Mouse (Mus musculus) intestine, embryonic 14.5 days (tissue): Measurements from ENCODE around the gene Gm49601. TPM values are rescaled to one million over a fixed set of nuclear protein-coding genes. Genes with fewer than 3 reads are reported as not detected.

Source experiments
- ATAC-seq: fragments of 200-750 bp; cut with Nextera tagmentation; replicated peaks from 2 replicates; pipeline ENCODE4 v1.8.0; 2017; ENCODE audit warnings: low read depth, moderate number of reproducible peaks, moderate TSS enrichment, moderate library complexity; ENCODE audit not compliant: low FRiP score, low TSS enrichment
- DNase-seq: peaks from one replicate; pipeline ENCODE4 v3.0.0-alpha.2; 2018; ENCODE audit warnings: low spot score
- H3K27ac ChIP-seq: fragments of 300-500 bp; sonication (generic); 2 replicates; pipeline ENCODE4 v1.5.1; 2014; ENCODE audit warnings: low read depth, mild to moderate bottlenecking, control low read depth
- H3K27me3 ChIP-seq: fragments of 300-500 bp; sonication (generic); replicated peaks from 2 replicates; pipeline ENCODE4 v1.6.1; 2014; ENCODE audit warnings: low read length, control low read depth; ENCODE audit not compliant: control insufficient read depth, insufficient read depth
- H3K36me3 ChIP-seq: fragments of 300-500 bp; sonication (generic); 2 replicates; pipeline ENCODE4 v1.6.1; 2014; ENCODE audit warnings: low read length, control low read depth; ENCODE audit not compliant: control insufficient read depth, insufficient read depth
- H3K4me1 ChIP-seq: fragments of 300-500 bp; sonication (generic); replicated peaks from 2 replicates; pipeline ENCODE4 v1.6.1; 2014; ENCODE audit warnings: low read length, control low read depth, mixed read lengths; ENCODE audit not compliant: control insufficient read depth, insufficient read depth
- H3K4me2 ChIP-seq: fragments of 300-500 bp; sonication (generic); 2 replicates; pipeline ENCODE4 v1.6.1; 2014; ENCODE audit warnings: low read length
- H3K4me3 ChIP-seq: fragments of 300-500 bp; sonication (generic); 2 replicates; pipeline ENCODE4 v1.5.1; 2014; ENCODE audit warnings: low read depth, low read length, control low read depth, mixed read lengths
- H3K9ac ChIP-seq: fragments of 300-500 bp; sonication (generic); 2 replicates; pipeline ENCODE4 v1.6.1; 2014; ENCODE audit warnings: mild to moderate bottlenecking, low read length
- H3K9me3 ChIP-seq: fragments of 300-500 bp; sonication (generic); 2 replicates; pipeline ENCODE4 v1.6.1; 2016; ENCODE audit warnings: low read length, control low read depth; ENCODE audit not compliant: control insufficient read depth
- WGBS: fragments of 180-500 bp; shearing (Covaris S2); extraction: QIAGEN DNeasy Blood & Tissue Kit; methylation state at CpG from one replicate; pipeline ENCODE4 v1.1.7; 2014; 5-methylcytosine and 5-hydroxymethylcytosine counted together
- polyA plus RNA-seq: library from polyadenylated mRNA; unstranded; fragments of >200 nt; fragmentation: Nextera tagmentation; extraction: Ambion mirVana; gene quantifications from 2 replicates; pipeline ENCODE4 v1.2.1, GENCODE M21; 2014

The Gm49601 gene
- 2.0 and 2.2 TPM in 2 replicates for polyA plus RNA-seq

DNA sequence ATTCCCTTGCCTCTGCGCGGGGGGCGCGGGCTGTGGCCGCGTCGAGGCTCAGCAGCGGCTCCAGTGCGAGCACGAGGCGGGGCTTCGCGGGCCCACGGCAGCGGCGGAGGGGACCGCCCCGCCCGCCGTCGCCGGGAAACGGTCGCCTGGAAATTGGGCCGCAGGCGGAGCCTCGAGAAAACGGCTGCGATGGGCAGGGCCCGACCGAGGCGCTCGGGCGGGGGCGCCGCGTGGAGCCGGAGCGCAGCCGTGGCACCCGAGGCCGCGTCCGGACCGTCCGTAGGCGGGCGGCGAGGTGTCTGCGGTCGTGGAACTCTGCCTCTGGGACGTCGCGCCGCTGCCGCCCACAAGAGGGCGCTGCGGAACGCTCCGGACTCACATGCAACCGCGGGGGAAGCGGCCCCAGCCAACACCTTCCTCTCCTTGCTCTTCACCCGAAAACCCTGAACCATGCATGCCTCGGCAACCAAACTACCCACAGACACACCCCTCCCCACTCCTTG, at the start of gene Gm49601:
TSS of gene Gm49601 (minus strand) at position 52 of the 503 bp plus-strand sequence.
- no peak within 1 kb of the TSS for H3K27ac ChIP-seq
- H3K9me3 ChIP-seq = no peaks in the 10 kb centered on the region
- peak within 1 kb of the TSS; percentile 74 for H3K4me2 ChIP-seq
- under 1% methylated on average over 63 of the region's 65 CpGs for WGBS
- DNase-seq (peak; percentile 91), ATAC-seq (peak; percentile 33)
- peaks cover 56% of the 10 kb centered on the region for H3K27me3 ChIP-seq
- peak within 1 kb of the TSS; percentile 43 for H3K4me3 ChIP-seq
- peaks cover 12% of the 10 kb centered on the region; the same call in 1 of the 2 replicates for H3K4me1 ChIP-seq
- peaks cover 23% of the 10 kb centered on the region for H3K36me3 ChIP-seq
- peak within 1 kb of the TSS; percentile 43 for H3K9ac ChIP-seq

DNA sequence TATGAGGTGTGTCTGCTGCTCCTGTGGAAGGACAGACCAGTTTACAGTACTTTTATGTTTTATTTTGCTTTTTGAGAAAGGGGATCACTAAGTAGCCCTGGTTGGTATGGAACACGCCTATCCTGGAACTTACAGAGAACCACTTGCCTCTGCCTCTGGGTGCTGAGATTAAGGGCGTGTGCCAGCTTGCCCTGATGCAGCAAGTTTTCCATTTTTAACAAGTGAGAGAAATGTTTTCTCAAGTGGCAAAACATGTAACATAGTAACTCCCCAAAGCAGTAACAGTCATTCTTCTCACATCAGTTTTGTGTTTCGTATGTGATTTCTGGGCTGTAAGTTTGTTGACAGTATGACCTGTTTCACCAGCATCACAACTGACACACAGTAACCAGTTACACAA, 46.8 kb upstream of the Gm49601 start:
- ATAC-seq (no peak), DNase-seq (no peak)
- 81% methylated on average over 3 of the region's 3 CpGs for WGBS

DNA sequence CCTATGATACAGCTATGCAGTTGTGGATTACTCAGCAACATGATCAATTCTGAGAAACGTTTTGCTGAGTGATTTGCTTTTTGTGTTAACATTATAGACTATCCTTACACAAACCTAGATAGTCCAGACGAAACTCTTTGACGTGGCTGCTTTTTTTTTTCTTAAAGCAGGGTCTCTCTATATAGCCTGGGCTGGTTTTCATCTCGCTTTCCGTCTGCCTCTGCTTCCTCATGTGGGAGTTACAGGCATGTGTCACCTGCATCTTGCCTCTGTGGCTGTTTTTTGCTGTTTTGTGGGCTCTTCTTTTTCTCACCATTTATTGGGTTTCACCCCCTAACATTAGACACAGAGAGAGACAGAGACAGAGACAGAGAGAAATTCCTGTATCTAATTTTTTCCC, 45.8 kb upstream of the Gm49601 start:
- H3K9ac ChIP-seq = no peak overlapping the region
- WGBS = 51% methylated on average over 5 of the region's 5 CpGs
- no peaks in the 10 kb centered on the region for H3K9me3 ChIP-seq
- no peaks in the 10 kb centered on the region for H3K36me3 ChIP-seq
- ATAC-seq = no peak
- no peak for DNase-seq
- H3K27me3 ChIP-seq = no peaks in the 10 kb centered on the region
- H3K27ac ChIP-seq = no peak overlapping the region
- H3K4me2 ChIP-seq = no peak overlapping the region
- no peak overlapping the region for H3K4me3 ChIP-seq
- H3K4me1 ChIP-seq = no peaks in the 10 kb centered on the region

More for the DNA sequence above, 46.8 kb upstream of the Gm49601 start:
- Histone ChIP-seq H3K4me1 (no peaks in the 10 kb centered on the region), H3K27me3 (no peaks in the 10 kb centered on the region), H3K9ac (no peak overlapping the region), H3K4me2 (no peak overlapping the region), H3K4me3 (no peak overlapping the region), H3K27ac (no peak overlapping the region), H3K9me3 (no peaks in the 10 kb centered on the region), H3K36me3 (no peaks in the 10 kb centered on the region)

DNA sequence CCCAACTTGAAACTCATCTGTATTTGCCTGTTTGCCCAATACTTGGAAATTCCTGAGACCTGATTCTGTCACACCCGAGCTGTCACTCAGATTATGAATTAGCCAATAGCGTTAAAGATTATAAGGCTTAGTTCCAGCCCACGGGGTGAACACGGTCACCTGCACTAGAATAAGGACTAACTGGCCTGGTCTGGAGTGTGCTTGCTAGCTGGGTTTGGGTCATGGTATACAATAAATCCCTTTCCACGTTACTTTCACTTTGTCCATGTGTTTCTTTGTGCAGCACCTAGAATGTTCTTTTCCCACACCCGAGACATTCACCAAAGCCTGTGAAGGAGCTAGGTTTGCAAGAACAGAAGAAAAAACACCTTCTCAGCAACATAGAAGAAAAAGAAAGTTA, 43.7 kb upstream of the Gm49601 start:
- no peak overlapping the region for H3K4me2 ChIP-seq
- no peaks in the 10 kb centered on the region for H3K4me1 ChIP-seq
- no peak overlapping the region for H3K9ac ChIP-seq
- no peaks in the 10 kb centered on the region for H3K27me3 ChIP-seq
- no peaks in the 10 kb centered on the region for H3K36me3 ChIP-seq
- H3K9me3 ChIP-seq = no peaks in the 10 kb centered on the region
- WGBS = 74% methylated on average over 6 of the region's 6 CpGs
- H3K27ac ChIP-seq = no peak overlapping the region
- ATAC-seq (no peak), DNase-seq (no peak)
- no peak overlapping the region for H3K4me3 ChIP-seq

DNA sequence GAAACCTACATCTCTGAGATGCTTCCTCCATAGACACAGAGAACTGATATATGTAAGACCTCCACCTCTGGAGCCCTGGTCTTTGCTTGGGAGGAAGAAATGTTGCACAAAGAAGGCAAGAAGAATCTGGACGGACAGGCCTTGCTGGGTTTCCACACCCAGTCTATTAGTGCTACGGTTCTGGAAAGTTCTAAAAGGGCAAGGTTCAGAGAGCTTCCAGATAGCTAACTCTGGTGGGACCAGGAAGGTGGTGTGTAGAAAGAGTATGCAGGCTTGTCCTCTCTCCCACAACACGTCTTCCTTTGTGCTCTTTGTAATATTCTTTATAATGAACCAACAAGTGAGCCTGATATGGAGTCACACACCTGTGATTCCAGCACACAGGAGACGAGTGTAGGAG, 32.4 kb upstream of the Gm49601 start:
- H3K9me3 ChIP-seq = 0 out of 2 replicates have a peak, but pooled peaks cover 3% of the 10 kb centered on the region
- H3K4me1 ChIP-seq = no peaks in the 10 kb centered on the region
- no peak for DNase-seq
- no peaks in the 10 kb centered on the region for H3K36me3 ChIP-seq
- no peak overlapping the region for H3K27ac ChIP-seq
- WGBS = 79% methylated on average over 4 of the region's 4 CpGs
- no peak overlapping the region for H3K9ac ChIP-seq
- no peak for ATAC-seq
- no peaks in the 10 kb centered on the region for H3K27me3 ChIP-seq
- H3K4me2 ChIP-seq = no peak overlapping the region
- no peak overlapping the region for H3K4me3 ChIP-seq

DNA sequence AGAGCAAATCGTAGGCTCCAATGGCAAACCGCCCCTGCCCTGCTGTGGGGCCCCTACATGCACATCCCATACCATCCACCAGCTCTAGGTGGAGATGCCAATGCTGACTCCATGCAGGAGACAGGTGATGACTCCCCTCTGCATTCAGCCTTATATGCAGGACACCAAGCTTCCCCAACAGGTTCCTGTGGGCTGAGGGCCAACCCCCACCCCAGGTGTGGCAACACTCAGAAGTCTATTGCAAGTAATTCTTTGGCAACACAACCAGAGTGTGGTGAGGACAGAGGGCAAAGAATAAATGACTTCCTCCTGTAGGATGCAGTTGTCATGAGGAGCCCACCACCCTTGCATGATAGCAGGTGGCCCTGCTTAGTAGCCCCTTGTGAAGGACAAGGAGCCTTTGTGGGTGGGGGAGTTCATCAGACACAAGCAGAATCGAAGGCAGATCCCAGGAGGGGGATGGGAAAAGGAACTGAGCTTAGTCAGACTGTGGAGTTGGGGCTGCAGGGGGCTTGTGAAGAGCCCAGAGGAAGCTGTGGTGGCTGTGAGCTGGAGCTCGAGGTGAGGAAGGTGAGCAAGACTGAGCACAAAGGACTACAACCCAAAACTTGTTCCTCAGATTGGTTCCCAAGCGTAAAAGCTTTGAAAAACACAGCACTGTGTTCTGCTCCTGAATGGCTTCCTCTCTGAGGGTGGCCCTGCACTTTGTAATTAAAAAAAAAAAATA, 29.3 kb upstream of the Gm49601 start:
- H3K4me1 ChIP-seq = no peaks in the 10 kb centered on the region
- no peak overlapping the region for H3K27ac ChIP-seq
- H3K4me3 ChIP-seq = no peak overlapping the region
- H3K36me3 ChIP-seq = no peaks in the 10 kb centered on the region
- no peak for ATAC-seq
- no peaks in the 10 kb centered on the region for H3K27me3 ChIP-seq
- DNase-seq = no peak
- H3K4me2 ChIP-seq = no peak overlapping the region
- 0 out of 2 replicates have a peak, but pooled peaks cover 3% of the 10 kb centered on the region for H3K9me3 ChIP-seq
- no peak overlapping the region for H3K9ac ChIP-seq
- 58% methylated on average over 5 of the region's 5 CpGs for WGBS

GRCm38 (mm10) chr16:18653290-18654160, 27.3 kb upstream of the Gm49601 start:
- Histone ChIP-seq H3K4me2 (no peak overlapping the region), H3K4me1 (no peaks in the 10 kb centered on the region), H3K27ac (no peak overlapping the region), H3K9ac (no peak overlapping the region), H3K27me3 (no peaks in the 10 kb centered on the region), H3K4me3 (no peak overlapping the region), H3K36me3 (no peaks in the 10 kb centered on the region), H3K9me3 (no peaks in the 10 kb centered on the region)
- no peak for DNase-seq
- ATAC-seq = 0 out of 2 replicates have a peak, but pooled peaks have one; percentile 32
- WGBS = 81% methylated on average over 6 of the region's 6 CpGs

- H3K4me3 ChIP-seq = no peak overlapping the region
- ATAC-seq (peak; percentile 68; the same call in 1 of the 2 replicates), DNase-seq (no peak)
- H3K4me1 ChIP-seq = no peaks in the 10 kb centered on the region
- no peak overlapping the region for H3K27ac ChIP-seq
- H3K36me3 ChIP-seq = no peaks in the 10 kb centered on the region
- no peaks in the 10 kb centered on the region for H3K27me3 ChIP-seq
- H3K9ac ChIP-seq = no peak overlapping the region
- H3K4me2 ChIP-seq = no peak overlapping the region
- WGBS = 60% methylated on average over 3 of the region's 3 CpGs
- H3K9me3 ChIP-seq = no peaks in the 10 kb centered on the region
Measured at GRCm38 (mm10) chr16:18649126-18649525, 22.9 kb upstream of the Gm49601 start.
